Mouse (Mus musculus): ENCODE measurements around the gene Prdm15. TPM values are rescaled to one million over a fixed set of nuclear protein-coding genes. Genes with fewer than 3 reads are reported as not detected.

Gene Prdm15
- total RNA-seq, 2 experiments from 2014 or later = 17.0 to 26.0 TPM

GRCm38 (mm10) chr16:97761782-97762181 lies 89.9 kb downstream of the Prdm15 start:
- DNase-seq (ENCODE audit: low spot score in 2 of 2) = no peak

DNA sequence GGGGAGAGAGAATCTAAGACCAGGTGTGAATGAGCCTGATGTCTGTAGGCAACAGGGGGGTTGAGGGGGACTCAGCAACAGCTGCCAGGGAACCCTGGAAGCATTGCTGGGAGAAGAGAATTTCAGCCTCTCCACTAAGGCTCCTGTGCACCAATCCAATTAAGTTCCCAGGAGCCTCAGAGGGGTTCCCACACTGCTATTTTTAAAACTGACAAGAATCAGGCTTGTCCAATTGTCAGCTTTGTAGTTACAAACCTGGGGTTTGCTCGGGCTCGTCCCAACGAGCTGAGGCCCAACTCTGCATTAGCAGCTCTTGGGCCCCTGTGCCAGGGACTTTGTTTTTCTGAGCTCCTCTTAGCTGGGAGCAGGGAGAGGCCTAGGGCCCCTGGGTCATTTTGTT lies 92.0 kb downstream of the Prdm15 start:
- DNase-seq (ENCODE audit: low spot score in 2 of 2) = no peak
- intact Hi-C loops (cut with DNase I) = loop anchor here (10.0 kb wide), 1 partner anchor 435 kb away; no protein-coding TSS in a partner anchor

More at GRCm38 (mm10) chr16:97761782-97762181, 89.9 kb downstream of the Prdm15 start:
- intact Hi-C loops (cut with DNase I) = loop anchor here (10.0 kb wide), 1 partner anchor 437 kb away; no protein-coding TSS in a partner anchor

- intact Hi-C loops (cut with DNase I) = no loop called here
- no peak for DNase-seq (ENCODE audit: low spot score in 2 of 2)
Observed at GRCm38 (mm10) chr16:97758288-97758687, 93.4 kb downstream of the Prdm15 start.

- intact Hi-C loops (cut with DNase I) = no loop called here
- no peak for DNase-seq (ENCODE audit: low spot score in 2 of 2)
Observed at GRCm38 (mm10) chr16:97756460-97756859, 95.2 kb downstream of the Prdm15 start.

GRCm38 (mm10) chr16:97752316-97752941 lies 99.2 kb downstream of the Prdm15 start:
- intact Hi-C loops (cut with DNase I) = no loop called here
- DNase-seq (ENCODE audit: low spot score in 2 of 2) = no peak

GRCm38 (mm10) chr16:97751884-97752283 lies 99.8 kb downstream of the Prdm15 start:
- DNase-seq (ENCODE audit: low spot score in 2 of 2) = no peak
- intact Hi-C loops (cut with DNase I) = no loop called here

- intact Hi-C loops (cut with DNase I) = no loop called here
- no peak for DNase-seq (ENCODE audit: low spot score in 2 of 2)
Observed at GRCm38 (mm10) chr16:97748421-97748820, 103.2 kb downstream of the Prdm15 start.

Small RNAs within 50 kb of the gene (microRNA-seq; reads per million reads assigned to microRNA genes)
- not detected for gene Mir6964

Other genes with a start within 250 kb of the Prdm15 start
- not detected for gene Tmprss2, start 240.7 kb downstream of the Prdm15 start, total RNA-seq (2021)
- gene Ripk4, start 88.1 kb downstream of the Prdm15 start, total RNA-seq (2021) = under 1 TPM; 0.27 to 0.52 TPM
- 10 to 100 TPM; 12.1 to 24.4 TPM for gene C2cd2, start 110.7 kb upstream of the Prdm15 start, total RNA-seq (2021)
- 10 to 100 TPM; 25.8 to 27.7 TPM for gene Zbtb21, start 110.8 kb upstream of the Prdm15 start, total RNA-seq (2021)
- gene B230307C23Rik, start 145.5 kb upstream of the Prdm15 start, total RNA-seq (2021) = 10 to 100 TPM; 20.2 to 26.0 TPM
- gene A630089N07Rik, start 230.6 kb upstream of the Prdm15 start, total RNA-seq (2021) = 1 to 10 TPM; 5.0 to 8.0 TPM

Measured in left cerebral cortex, postnatal 36 days (tissue).